Mouse (Mus musculus) liver, postnatal 0 days (tissue): Measurements from ENCODE around the gene Fam217b.

Experiments
- CTCF ChIP-seq: sonication (generic); IDR thresholded peaks from 2 replicates; pipeline ENCODE4 v1.5.1; 2016; ENCODE audit warnings: antibody characterized with exemption, low read depth
- EP300 ChIP-seq: IDR thresholded peaks from 2 replicates; pipeline ENCODE4 v1.6.1; 2016; ENCODE audit warnings: antibody characterized with exemption, low read depth, mild to moderate bottlenecking

GRCm38 (mm10) chr2:178437311-178437710 lies 23.0 kb downstream of the Fam217b start:
- TF ChIP-seq CTCF (no peak), EP300 (no peak)
